Comparison of ENCODE assay signal across 8 mouse cellular contexts in the genomic region with DNA sequence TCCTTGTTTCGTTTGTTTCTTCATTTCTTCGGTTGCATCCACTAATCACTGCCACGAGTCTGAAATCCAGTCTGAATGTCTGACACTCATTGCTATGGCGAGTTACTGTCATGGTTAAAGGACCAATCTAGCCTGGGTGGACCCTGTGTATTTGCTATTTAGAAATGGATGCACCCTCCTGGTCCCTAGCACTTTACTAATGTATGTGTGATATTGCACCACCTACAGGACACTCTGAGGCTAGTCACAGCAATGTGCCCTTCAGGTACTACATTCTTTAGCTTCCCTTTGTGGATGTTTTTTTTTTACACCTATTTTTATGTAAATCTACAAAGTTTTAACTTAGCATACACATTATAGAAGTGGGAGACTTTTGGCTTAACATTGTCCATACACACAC.
DNase-seq lines count a peak whose midpoint lies in the region; ATAC-seq and TF ChIP-seq lines count a peak whose summit lies in the region.

No protein-coding gene starts in this region.

- no peak overlapping the region for H3K9ac ChIP-seq in heart, postnatal 0 days (replicated peaks; ENCODE audit: low read depth, low read length)
- H3K9ac ChIP-seq in heart, embryonic 11.5 days (ENCODE audit: low read depth, low read length): no peak overlapping the region
- no peak overlapping the region for H3K9ac ChIP-seq in limb, embryonic 14.5 days (ENCODE audit: low read depth, low read length, severe bottlenecking)

- no peak overlapping the region for H3K4me3 ChIP-seq in heart, postnatal 0 days (ENCODE audit: low read depth, low read length)
- H3K4me3 ChIP-seq in heart, embryonic 11.5 days (ENCODE audit: low read depth, low read length): no peak overlapping the region
- H3K4me3 ChIP-seq in limb, embryonic 14.5 days (replicated peaks; ENCODE audit: low read length): no peak overlapping the region

- H3K36me3 ChIP-seq in heart, postnatal 0 days (replicated peaks; ENCODE audit: control insufficient read depth, insufficient read depth, low read length): no peaks in the 10 kb centered on the region
- H3K36me3 ChIP-seq in heart, embryonic 11.5 days (ENCODE audit: control insufficient read depth, insufficient read depth, low read length): no peaks in the 10 kb centered on the region
- no peaks in the 10 kb centered on the region for H3K36me3 ChIP-seq in limb, embryonic 14.5 days (ENCODE audit: control insufficient read depth, insufficient read depth, low read length)

- POLR2A ChIA-PET in Patski (lab: Charles Lee): no interaction called here

- no peaks in the 10 kb centered on the region for H3K27me3 ChIP-seq in heart, postnatal 0 days (ENCODE audit: control insufficient read depth, insufficient read depth, low read length)
- H3K27me3 ChIP-seq in heart, embryonic 11.5 days (ENCODE audit: control insufficient read depth, insufficient read depth, low read length): no peaks in the 10 kb centered on the region
- no peaks in the 10 kb centered on the region for H3K27me3 ChIP-seq in Patski
- no peaks in the 10 kb centered on the region for H3K27me3 ChIP-seq in limb, embryonic 14.5 days (ENCODE audit: control insufficient read depth, insufficient read depth, low read length)

- ATAC-seq in heart, postnatal 0 days (ENCODE audit: insufficient read depth, low read depth): 0 out of 2 replicates have a peak, but pooled peaks have one; percentile 44
- no peak for ATAC-seq in heart, embryonic 11.5 days (replicated peaks; ENCODE audit: insufficient number of reproducible peaks, low FRiP score, low TSS enrichment)
- ATAC-seq in Patski: peak; percentile 47
- ATAC-seq in limb, embryonic 14.5 days (ENCODE audit: low FRiP score, low read depth): no peak
- ATAC-seq in erythroid progenitor cell, adult 5-6 weeks (replicated peaks; ENCODE audit: low FRiP score, poor library complexity, severe bottlenecking): no peak

- CTCF ChIA-PET in Patski (lab: Charles Lee): interaction anchor here (0.8 to 1.5 kb wide), 4 partner anchors 74 to 312 kb away, joined by 3 to 5 read pairs (median 3); no protein-coding TSS in a partner anchor

- no peaks in the 10 kb centered on the region for H3K4me1 ChIP-seq in heart, postnatal 0 days (ENCODE audit: control insufficient read depth, insufficient read depth)
- no peaks in the 10 kb centered on the region for H3K4me1 ChIP-seq in heart, embryonic 11.5 days (ENCODE audit: control insufficient read depth, insufficient read depth, low read length)
- H3K4me1 ChIP-seq in limb, embryonic 14.5 days (ENCODE audit: control insufficient read depth, insufficient read depth, low read length): no peaks in the 10 kb centered on the region

- no peak overlapping the region for H3K4me2 ChIP-seq in heart, postnatal 0 days (ENCODE audit: low read depth, low read length)
- no peak overlapping the region for H3K4me2 ChIP-seq in heart, embryonic 11.5 days
- H3K4me2 ChIP-seq in limb, embryonic 14.5 days (replicated peaks; ENCODE audit: low read depth, low read length, severe bottlenecking): no peak overlapping the region

- no peak overlapping the region for H3K27ac ChIP-seq in heart, postnatal 0 days (ENCODE audit: low read depth)
- H3K27ac ChIP-seq in heart, embryonic 11.5 days (ENCODE audit: low read depth, low read length): no peak overlapping the region
- H3K27ac ChIP-seq in limb, embryonic 14.5 days (replicated peaks; ENCODE audit: low read depth, low read length): no peak overlapping the region

- 66% methylated on average over 4 of the region's 4 CpGs for WGBS in heart, postnatal 0 days
- 63% methylated on average over 4 of the region's 4 CpGs for WGBS in heart, embryonic 11.5 days (ENCODE audit: insufficient replicate concordance)
- WGBS in limb, embryonic 14.5 days: 70% methylated on average over 4 of the region's 4 CpGs

- TF ChIP-seq EP300 in heart, postnatal 0 days (IDR thresholded peaks at IDR 0.05; ENCODE audit: low read depth): no peak

- peak; percentile 40 for DNase-seq in heart, postnatal 0 days (ENCODE audit: low spot score)
- no peak for DNase-seq in Patski (ENCODE audit: low read depth, low spot score)
- DNase-seq in forelimb bud, embryonic 11.5 days (ENCODE audit: low read depth, low spot score): peak; percentile 32
- DNase-seq in limb, embryonic 14.5 days (ENCODE audit: low spot score): peak; percentile 33
- no peak for DNase-seq in right cerebral cortex, postnatal 25 days
- DNase-seq in spleen, postnatal 4 days (ENCODE audit: low spot score in 2 of 2): no peak

- in situ Hi-C loops in Patski (cut with MboI; ENCODE audit: low pct_unique_long_range_greater_than_20kb): loop anchor here (5.0 to 10.0 kb wide), 4 partner anchors 85 to 557 kb away; no protein-coding TSS in a partner anchor

- no peak for TF ChIP-seq POLR2A in limb, embryonic 14.5 days (IDR thresholded peaks at IDR 0.05; ENCODE audit: borderline replicate concordance, extremely low read depth, insufficient read depth, insufficient read length)

- TF ChIP-seq CTCF in heart, postnatal 0 days (IDR thresholded peaks at IDR 0.05; ENCODE audit: low read depth): peak; percentile 66
- peak; percentile 63 for TF ChIP-seq CTCF in Patski (IDR thresholded peaks at IDR 0.05)

- H3K9me3 ChIP-seq in heart, postnatal 0 days (replicated peaks; ENCODE audit: control insufficient read depth, low read length): no peaks in the 10 kb centered on the region
- no peaks in the 10 kb centered on the region for H3K9me3 ChIP-seq in heart, embryonic 11.5 days (replicated peaks; ENCODE audit: control insufficient read depth, low read length)
- no peaks in the 10 kb centered on the region for H3K9me3 ChIP-seq in limb, embryonic 14.5 days (ENCODE audit: control insufficient read depth, low read length)

Comparison
In these comparisons a context has a peak if more than half of its experiments do, and no peak if none do; other contexts are left out.
1. ATAC-seq: peak in heart, postnatal 0 days (single experiment) and Patski (single experiment); none in heart, embryonic 11.5 days (single experiment), limb, embryonic 14.5 days (single experiment) and erythroid progenitor cell, adult 5-6 weeks (single experiment).
2. DNase-seq: peak in heart, postnatal 0 days (single experiment), forelimb bud, embryonic 11.5 days (single experiment) and limb, embryonic 14.5 days (single experiment); none in Patski (single experiment), right cerebral cortex, postnatal 25 days (single experiment) and spleen, postnatal 4 days (0 of 2).